Mouse (Mus musculus): ENCODE results near the gene Cbx1. TPM values are rescaled to one million over a fixed set of nuclear protein-coding genes. Genes with fewer than 3 reads are reported as not detected.

The Cbx1 gene
- total RNA-seq, 2 experiments from 2014 or later: 46.2 to 59.2 TPM

DNA sequence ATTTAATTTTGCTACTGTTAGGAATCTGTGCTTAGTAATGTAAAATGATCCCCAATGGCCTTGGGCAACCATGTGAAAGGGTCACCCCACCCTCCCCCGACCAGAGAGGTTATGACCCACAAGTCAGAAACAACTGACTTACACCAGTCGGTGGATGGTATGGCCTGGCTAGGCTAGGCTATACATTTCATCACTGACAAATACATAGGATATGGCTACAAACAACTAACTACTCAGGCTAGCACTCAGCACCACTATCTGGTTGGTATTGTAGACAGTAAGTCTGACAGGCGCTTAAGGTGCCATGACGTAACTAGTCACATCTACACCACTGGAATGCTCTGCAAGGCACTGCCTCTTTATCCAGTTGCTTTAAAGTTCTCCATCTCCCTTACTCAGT lies 24.5 kb downstream of the Cbx1 start:
- DNase-seq: no peak
- intact Hi-C loops (cut with DNase I): no loop called here

DNA sequence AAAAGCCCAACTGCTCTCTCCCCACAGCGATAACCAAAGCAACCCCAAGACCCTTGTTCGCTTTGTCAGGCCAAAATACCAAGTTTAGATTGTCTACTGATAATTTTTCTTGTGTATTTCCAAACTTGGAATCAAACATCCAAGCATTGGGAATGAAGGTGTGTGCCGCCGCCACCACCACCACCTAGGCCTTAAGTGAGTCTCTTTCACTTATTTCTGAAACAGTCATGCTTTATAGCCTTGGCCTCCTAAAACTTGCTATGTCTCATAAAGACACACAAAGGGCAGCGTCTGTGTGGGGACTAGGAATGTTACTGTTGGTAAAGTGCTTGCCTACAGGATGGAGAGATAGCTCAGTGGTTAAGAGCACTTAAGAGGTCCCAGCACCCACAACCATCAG lies 25.0 kb downstream of the Cbx1 start:
- intact Hi-C loops (cut with DNase I): no loop called here
- DNase-seq: no peak

DNA sequence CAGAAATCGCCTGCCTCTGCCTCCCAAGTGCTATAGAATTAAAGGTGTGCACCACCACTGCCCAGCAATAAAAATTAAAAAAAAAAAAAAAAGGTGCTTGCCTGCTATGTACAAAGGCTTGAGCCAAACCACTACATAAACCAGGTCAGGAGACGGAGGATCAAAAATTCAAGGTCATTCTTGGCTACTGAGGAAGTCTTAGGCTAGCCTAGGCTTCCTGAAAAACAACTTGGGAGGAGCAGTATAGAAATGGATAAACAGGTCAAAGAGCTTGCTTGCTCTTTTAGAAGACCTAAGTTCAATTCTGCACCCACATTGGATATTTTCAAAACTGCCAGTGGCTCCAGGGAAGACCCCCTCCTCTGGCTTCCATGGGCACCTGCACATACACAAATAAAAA lies 25.5 kb downstream of the Cbx1 start:
- intact Hi-C loops (cut with DNase I): no loop called here

DNA sequence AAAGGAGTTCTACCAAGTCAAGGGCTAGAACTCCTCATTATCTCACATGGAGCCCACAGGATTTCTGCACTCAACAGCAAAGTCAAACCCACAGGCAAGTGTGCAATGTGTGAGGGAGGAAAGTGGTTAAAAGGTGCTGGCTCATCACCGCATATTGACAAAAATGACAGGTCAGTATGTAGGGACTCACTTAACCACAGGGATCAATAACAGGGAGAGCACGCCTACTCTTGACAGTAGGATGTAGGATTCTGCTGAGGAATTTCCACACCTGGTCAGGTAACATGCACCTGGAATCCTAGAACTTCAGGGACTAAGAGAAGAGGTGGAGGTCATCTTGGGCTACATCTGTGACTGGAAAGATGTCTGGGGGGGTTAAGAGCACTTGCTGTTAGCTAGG lies 27.0 kb downstream of the Cbx1 start:
- DNase-seq: no peak
- intact Hi-C loops (cut with DNase I): no loop called here

More for the DNA sequence above, 25.5 kb downstream of the Cbx1 start:
- no peak for DNase-seq

DNA sequence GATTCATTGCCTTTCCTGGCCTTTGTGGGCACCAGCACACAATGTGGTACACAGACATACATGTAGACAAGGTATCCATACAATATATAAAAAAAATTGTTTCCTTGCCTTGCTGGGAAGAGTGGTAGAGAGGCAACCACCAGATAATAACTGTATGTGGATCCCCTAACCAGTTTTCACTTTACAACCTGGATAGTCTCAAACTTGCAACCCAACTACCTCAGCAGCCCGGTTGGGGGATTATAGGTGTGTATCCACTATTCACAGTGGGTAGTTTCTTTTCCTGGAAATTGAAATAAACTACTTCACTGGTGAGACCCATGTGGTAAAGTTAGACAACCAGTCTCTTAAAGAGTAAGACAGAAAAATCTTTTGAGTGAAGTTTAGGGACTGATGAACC lies 27.6 kb downstream of the Cbx1 start:
- intact Hi-C loops (cut with DNase I): no loop called here
- no peak for DNase-seq

DNA sequence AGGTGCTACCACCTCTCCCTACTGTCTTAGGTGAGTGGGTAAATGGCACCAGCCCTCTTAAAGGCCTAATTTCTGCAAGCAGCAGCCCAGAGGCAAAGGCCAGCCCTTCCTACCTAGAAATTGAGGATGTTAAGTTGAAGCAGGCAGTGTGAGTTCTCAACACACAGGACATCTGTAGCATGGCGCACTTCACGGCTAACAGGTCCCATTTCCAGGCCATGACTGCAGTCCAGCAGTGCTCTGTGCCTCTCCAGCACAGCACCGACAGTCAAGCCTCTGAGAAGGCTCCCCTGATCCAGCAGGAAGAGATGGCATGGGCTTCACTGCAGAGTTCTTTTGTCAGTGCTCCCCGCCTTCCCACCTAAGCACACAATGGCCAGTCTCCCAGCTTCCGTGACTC lies 28.1 kb downstream of the Cbx1 start:
- DNase-seq: no peak
- intact Hi-C loops (cut with DNase I): no loop called here

DNA sequence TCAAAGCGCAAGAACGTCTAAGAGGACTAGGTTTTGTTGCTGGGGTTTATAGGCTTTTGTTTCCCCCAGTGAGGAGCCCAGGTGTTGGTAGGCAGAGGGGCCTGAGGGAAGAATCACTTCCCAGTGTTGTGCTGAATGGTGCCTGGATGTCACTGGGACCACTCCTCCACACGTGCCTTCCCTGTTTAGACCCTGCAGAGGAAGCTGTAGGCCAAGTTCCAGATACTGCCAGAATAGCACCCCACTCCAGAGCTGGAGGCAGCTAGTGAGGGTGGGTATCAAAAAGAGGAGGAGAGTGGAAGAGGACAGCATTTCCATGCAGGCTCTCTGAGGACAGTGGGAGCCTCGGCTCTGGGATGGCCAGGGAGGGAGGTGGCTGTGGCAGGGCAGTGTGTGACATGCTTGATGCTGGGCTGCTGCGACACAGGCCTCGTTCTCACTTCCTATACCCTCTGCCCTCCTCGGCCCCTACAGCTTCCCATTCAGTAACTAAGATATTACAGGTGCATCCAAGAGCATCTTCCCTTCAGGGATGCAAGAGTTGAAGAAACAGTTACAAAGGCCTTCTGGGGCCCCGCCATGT lies 29.3 kb downstream of the Cbx1 start:
- intact Hi-C loops (cut with DNase I): no loop called here
- no peak for DNase-seq

DNA sequence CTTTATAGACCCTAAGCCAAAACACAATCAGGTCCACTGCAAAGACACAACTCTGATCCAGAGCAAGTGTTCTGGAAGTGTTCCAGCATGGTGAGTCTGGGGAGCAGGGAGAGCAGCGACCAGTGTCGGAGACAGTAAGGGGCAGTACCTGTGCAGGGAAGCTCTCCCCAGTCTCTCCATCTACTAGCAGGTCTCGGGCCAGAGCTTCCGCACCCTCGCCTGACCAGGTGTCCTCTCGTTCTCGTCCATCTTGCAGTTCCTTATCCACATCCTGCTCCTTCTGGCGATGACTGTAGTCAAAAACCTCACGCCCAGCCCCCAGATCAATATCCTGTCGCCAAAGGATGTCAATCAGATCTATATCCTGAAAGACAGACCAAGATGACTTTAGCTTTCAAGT lies 33.0 kb downstream of the Cbx1 start:
- intact Hi-C loops (cut with DNase I): no loop called here
- no peak for DNase-seq

DNA sequence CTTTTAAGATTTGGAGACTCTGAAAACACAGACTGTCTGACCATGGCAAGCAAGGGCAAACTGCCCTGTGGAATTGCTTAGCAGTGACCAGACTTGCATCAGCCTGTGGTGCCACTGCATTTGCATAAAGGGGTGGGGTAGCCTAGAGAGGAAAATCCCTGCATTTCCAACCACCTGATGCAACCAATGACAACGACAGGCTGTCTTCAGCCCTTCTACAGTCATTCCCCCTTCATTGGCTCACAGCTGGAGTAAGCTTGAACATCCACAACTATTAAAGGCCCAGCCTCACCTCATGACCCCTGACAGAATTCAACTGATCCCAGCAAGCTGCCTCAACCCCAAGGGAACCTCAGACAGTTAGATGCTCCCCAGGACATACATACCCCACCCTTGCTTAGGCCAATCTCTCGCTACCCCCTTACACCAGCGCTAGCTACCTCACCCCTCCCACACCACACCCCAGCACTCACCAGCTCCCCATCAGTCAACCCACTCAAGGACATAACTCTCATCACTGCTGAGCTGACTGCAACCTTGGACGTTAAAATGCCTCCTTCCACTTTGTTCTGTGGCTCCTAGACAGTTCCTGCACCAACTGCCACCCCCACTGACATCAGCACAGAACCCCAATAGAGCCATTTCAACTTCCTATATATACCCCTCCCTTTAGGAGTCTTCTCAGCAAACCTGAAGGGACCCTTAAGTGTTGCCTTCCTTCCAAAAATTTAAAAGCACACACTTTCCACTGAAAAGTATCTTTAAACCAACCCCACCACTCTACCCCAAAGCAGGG lies 33.9 kb downstream of the Cbx1 start:
- DNase-seq: peak in 1 of 2 experiments; percentile 20
- intact Hi-C loops (cut with DNase I): no loop called here

DNA sequence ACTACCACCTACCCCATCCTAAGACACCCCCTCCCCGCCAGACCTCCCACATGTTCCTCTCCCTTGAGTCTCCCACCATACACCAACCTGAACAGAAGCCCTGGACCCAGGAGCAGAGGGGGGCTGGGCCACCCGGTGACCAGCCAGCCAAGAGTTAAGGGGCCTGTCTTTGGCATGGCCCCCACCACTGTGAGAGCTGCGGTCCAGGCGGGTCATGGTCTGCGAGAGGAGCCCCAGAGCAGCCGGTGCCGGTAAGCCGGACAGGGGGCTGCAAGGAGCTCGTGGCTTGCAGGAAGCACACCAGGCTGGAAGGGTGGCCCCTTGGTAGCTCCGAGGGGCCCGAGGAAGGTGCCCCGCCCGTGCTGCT lies 34.5 kb downstream of the Cbx1 start:
- intact Hi-C loops (cut with DNase I): no loop called here
- DNase-seq: peak in 1 of 2 experiments; percentile 18

DNA sequence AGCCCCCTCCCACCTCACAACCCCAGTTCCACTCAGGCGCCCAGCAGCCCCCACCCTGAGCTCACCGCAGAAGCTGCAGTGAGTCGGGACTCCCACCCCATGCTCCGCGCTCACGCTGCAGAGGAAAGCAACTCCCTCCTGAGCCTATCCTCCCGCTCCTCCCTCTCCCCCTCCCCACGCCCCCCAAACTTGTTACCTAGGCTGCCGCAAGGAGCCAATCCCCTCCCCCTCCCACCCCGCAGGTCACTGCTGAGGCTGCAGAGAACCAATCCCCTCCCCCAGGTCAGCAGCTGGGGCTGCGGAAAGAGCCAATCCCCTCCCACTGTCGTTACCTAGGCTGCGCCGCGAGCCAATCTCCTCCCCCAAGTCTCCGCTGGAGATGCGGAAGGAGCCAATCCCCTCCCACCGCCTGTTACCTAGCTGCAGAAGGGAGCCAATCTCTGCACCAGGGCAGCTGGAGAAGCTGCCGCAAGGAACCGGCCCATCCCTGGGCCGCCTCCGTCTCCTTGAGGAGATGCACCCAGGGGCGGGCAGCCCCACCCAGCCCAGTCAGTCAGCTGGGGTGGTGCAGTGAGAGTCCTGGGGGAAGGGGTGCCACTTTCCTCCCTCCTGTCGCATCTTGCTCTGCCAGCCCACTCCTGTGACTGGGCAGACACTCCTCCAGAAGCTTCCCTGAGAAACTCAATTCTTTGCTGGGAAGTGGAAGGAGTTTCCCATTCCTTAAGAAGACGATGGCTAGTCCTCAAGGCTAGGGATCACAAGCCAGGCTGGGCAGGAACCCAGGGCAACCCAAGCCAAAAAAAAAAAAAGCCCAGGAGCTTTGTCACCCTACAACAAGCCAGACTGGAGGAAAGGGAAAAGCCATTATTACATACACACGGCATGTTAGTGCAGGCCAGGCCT lies 35.2 kb downstream of the Cbx1 start:
- intact Hi-C loops (cut with DNase I): no loop called here

DNA sequence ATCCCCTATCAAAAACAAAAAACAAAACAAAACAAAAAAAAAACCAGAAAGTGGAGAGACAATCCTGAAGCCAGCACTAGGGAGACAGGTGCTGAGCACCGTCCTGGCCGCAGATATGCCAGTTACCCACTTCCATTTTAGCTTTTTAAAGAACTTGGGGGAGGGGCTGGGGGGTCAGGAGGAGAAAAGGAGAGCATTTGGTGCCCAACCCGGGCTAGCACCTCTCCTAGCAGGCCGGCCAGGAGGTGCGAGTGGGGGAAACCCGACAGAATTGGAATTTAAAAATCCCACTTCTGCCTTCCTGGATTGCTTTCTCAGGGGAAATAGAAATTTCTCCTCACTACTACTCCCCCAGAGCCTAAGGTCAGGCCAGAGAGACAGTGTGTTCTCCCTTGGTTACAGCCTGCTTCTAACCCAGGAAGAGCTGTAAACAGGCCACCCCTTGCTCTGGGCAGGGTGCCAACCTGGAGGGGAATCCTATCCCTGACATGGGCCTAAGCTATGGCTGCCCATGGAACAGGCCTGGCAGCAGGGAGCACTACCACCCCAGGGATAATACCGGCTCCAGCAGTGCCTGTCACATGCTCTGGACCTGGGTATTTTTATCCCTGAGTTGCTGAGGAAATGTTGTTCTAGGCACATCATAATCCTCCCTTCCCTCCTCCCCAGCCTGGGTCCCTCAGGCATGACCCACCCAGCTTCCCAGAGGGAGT lies 36.0 kb downstream of the Cbx1 start:
- peak; percentile 82 to 89 for DNase-seq
- intact Hi-C loops (cut with DNase I): no loop called here

More for the DNA sequence above, 35.2 kb downstream of the Cbx1 start:
- peak; percentile 87 to 89 for DNase-seq

DNA sequence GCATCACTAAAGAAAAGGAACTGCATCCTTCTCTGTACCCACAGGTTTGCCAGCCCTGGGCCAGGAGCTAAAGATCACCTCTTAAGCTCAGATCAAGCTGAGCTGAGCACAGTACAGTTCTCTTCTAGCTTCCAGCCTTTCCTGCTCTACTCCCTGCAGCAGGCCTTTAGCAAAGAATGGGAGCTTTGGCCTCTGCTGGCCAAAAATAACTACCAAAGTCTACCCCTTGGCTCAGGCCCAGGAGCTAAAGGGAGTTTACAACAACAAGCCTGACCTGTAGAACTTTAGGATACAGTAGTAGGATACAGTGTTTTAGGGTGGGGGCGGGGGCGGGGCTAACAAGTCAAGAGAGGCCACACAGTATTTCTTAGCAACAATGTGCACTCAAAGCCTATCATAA lies 37.6 kb downstream of the Cbx1 start:
- intact Hi-C loops (cut with DNase I): loop anchor here (2.0 kb wide), 1 partner anchor 38 kb away; the partner anchor contains the start of gene Cbx1
- DNase-seq: peak; percentile 64 to 72

DNA sequence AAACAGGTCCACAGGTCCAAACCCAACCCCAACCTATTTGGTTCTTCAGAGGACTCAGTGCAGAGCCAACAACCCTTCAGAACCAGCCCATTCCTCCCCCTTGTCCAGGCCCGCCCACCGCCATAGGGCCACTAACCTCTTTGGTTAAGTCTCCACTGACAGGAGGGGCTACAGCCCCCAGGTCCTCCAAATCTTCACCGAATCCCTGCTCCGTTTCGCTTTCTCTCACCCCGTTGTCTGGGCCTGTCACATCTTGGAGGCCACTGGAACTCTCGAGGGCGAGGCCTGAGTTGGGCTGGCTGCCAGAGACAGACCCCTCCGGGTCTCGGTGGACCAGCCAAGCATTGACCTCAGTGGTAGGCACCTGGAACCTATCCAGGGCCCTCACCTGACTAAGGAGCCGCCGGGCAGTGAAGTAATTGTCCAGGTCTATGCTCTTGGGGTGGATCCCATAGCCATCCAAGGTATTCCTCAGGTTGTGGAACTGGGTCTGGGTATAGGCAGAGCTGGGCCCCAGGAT lies 38.2 kb downstream of the Cbx1 start:
- intact Hi-C loops (cut with DNase I): loop anchor here (2.0 kb wide), 1 partner anchor 38 kb away; the partner anchor contains the start of gene Cbx1
- DNase-seq: peak; percentile 26 to 38

DNA sequence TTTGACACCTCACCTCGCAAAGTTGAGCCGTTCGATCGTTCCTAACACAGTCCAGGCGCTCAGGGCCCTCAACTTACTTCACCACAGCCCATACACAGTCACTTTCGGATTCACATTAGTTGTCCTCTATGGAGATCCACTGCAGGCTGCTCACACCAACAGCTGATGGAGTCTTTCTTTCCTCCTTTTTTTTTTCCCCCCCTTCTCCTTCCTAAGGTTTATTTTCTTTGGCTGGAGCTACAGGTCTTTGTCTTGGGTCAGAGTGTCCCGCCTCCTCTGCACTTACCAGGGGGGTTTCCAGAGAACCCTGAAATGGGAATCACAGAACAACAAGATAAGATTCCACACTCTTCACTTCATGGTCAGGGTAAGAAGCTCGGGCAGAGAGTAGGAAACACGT lies 39.0 kb downstream of the Cbx1 start:
- intact Hi-C loops (cut with DNase I): loop anchor here (2.0 kb wide), 1 partner anchor 39 kb away; the partner anchor contains the start of gene Cbx1
- peak; percentile 28 to 32 for DNase-seq

DNA sequence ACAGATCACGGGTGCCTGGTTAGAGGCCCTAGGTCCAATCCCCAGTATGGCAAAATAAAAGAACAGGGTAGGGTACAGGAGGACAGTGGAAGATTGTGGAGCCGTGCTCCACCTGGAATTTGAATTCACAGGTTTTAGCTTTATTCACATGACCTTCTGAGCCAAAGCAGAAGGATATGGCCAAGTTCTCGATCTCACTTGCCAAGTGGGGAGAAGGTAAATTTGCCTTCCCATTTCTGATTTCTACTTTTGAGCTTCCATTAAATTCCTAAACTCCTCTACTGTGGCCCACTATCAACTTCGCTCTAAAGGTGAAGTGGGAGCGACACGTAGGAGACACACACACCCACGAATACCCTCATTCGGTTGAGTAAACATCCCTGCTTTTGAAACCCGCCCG lies 40.0 kb downstream of the Cbx1 start:
- intact Hi-C loops (cut with DNase I): no loop called here

DNA sequence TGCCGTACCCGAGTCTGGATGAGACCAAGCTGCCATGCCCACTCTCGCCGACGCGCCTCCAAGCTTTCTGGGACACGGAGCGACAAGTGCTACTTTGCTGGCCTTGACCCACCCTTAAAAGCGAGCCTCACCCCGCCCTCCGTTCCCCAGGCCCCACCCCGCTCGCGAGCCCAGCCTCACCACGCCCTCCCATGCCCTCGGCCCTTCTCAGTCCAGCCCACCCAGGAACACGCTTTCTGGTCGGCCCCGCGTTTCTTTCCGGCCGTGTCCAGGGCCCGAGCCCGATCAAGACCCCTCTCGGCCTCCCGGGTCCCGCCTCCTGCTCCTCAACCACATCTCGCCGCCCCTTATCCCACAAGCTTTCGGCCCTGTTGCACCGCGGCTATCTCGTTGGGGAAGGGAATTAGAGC lies 40.5 kb downstream of the Cbx1 start:
- DNase-seq: peak; percentile 93 to 94
- intact Hi-C loops (cut with DNase I): no loop called here

More for the DNA sequence above, 40.0 kb downstream of the Cbx1 start:
- DNase-seq: no peak

DNA sequence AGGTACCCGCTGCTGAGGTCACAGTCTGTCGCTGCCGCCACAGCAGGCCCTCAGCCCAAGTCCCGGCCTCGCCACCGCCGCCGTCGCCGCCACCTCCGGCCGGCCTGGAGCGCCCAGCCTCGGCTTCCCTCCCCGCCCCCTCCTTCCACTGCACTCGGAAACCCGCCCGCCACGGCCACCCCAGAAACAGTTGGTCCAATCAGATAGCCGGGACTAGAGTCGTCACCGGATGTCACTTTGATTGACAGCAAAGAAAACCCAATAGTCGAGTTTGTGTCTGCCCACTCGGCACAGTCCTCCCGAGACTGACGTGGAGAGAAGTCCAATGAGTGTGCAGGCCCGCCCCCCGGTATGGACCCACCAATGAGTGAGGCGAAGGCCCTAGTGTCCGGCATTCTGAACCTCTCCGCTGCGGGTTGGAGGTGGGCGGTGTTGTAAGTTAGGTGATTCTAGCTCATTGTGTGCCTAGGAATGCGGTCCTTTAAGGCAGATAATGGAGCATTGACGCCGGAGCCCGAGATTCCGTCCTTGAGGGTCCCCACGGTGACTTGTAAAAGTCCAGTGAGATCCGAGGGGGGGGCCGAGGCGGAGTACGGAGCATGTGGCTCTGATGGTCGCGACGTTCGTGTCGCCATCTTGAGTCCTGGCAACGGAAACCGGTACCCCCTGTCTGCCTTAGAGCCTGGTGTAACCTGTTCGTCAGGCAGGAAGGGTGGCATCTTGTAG lies 41.0 kb downstream of the Cbx1 start, which contains the start of gene Nfe2l1:
TSS of gene Nfe2l1 (minus strand) at position 156 of the 726 bp plus-strand sequence.
- intact Hi-C loops (cut with DNase I): loop anchor here (2.0 kb wide), 1 partner anchor 19 kb away; the partner anchor contains the start of gene Copz2
- peak; percentile 99 to 100 for DNase-seq

DNA sequence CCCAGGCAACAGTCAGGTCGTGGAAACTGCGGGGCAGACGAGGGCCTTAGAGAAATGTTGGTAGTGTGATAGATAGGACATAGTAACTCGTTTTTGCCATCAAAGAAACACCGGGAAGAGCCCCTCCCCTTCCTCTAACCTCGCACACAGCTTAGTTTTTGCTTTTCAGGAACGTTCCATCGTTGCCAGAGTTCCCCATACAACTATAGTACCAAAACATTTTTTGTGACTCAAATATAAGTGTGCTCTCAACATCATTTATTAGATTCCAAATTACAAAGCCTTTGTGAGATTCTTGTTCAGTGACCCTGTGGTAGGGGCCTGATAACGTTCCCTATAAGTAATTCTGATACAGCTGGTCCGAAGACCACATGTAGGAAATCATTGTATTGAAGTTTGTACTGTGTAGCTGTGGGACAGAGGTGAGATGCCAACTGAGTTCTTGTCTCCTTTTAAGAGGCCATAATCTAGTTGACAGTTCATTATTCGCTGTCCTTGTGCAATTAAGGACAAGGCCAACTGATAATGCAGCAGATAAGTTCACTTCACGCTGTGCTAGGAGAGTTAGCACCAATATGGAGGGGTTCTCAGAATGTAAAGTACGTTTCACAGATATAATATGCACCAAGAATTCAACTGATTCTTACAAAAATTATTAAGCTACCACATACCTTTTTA lies 41.8 kb downstream of the Cbx1 start:
- intact Hi-C loops (cut with DNase I): loop anchor here (2.0 kb wide), 1 partner anchor 18 kb away; the partner anchor contains the start of gene Copz2
- no peak for DNase-seq
